Mouse (Mus musculus): ENCODE results near the gene Hamp2. TPM values are rescaled to one million over a fixed set of nuclear protein-coding genes. Genes with fewer than 3 reads are reported as not detected.

The Hamp2 gene
- polyA plus RNA-seq, 1 experiment = not detected

DNA sequence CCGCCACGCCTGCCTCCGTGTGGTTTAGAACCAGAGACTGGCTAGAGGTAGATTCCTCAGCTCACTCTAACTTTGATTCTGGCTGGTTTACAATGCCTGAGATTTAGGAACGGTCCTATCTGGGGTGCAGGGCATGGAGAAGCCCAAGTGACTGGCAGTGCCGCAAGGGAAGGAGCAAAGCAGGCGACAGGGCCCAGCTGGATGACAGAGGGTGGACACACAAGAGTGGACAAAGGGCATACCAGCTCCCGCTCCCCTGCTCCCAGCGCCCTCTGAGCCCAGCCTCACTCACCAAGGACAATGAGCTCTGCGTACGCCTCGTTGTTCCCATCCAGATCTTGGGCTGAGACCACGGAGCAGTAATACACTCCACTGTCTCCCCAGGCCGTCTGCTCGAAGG lies 41.2 kb upstream of the Hamp2 start:
- Histone ChIP-seq H3K4me1 (ENCODE audit: control insufficient read depth, insufficient read depth, low read length) (peaks cover 2% of the 10 kb centered on the region), H3K4me3 (replicated peaks; ENCODE audit: control insufficient read depth, low read depth, low read length) (no peak overlapping the region), H3K27ac (ENCODE audit: control insufficient read depth, insufficient read depth, low read depth, low read length, poor library complexity) (no peak overlapping the region)
- TF ChIP-seq CTCF (IDR thresholded peaks at IDR 0.05; ENCODE audit: control insufficient read depth, insufficient read depth, low read length) = no peak
- no peak for TF ChIP-seq POLR2A (IDR thresholded peaks at IDR 0.05; ENCODE audit: borderline replicate concordance, control insufficient read depth, low read depth, low read length)
- 85% methylated on average over 14 of the region's 14 CpGs for WGBS

DNA sequence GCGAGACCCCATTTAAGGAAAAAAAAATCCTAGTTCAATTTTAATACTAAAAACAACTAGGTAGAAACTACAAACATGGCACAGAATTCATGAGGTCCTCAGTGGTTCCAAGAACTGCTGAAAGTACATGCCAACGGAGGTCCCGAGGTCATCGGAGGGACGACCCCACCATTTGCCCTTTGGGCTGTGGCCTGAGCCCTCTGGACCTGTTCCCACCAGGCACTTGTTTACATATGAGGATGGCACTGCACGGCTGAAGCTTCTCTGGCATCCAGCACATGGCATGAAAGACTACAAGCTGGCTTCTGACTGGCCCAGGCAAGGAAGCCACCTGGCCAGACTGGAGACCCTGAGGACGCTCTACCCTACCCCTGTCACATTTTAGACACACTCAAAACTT lies 39.9 kb upstream of the Hamp2 start:
- Histone ChIP-seq H3K27ac (ENCODE audit: control insufficient read depth, insufficient read depth, low read depth, low read length, poor library complexity) (no peak overlapping the region), H3K4me1 (ENCODE audit: control insufficient read depth, insufficient read depth, low read length) (peaks cover 2% of the 10 kb centered on the region), H3K4me3 (replicated peaks; ENCODE audit: control insufficient read depth, low read depth, low read length) (no peak overlapping the region)
- WGBS = 88% methylated on average over 7 of the region's 7 CpGs
- TF ChIP-seq POLR2A (IDR thresholded peaks at IDR 0.05; ENCODE audit: borderline replicate concordance, control insufficient read depth, low read depth, low read length) (no peak), CTCF (IDR thresholded peaks at IDR 0.05; ENCODE audit: control insufficient read depth, insufficient read depth, low read length) (no peak)

DNA sequence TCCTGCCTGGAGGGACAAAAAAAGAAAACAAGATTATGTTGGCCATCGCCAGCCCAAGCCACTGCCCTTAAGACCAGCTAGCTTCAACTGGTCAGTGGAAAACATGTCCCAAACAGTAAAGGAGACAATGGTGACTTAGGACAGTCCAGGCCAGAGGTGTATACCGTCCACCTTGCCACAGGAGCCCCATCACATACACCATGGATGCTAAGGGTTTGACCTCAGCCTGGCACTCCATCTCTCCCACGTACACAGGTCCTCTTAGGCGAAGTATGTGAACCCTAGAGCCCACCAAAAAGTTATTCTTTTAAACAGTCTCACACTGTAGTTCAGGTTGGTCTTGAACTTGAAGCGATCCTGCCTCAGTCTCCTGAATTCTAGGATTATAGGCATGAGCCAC lies 38.4 kb upstream of the Hamp2 start:
- Histone ChIP-seq H3K4me3 (replicated peaks; ENCODE audit: control insufficient read depth, low read depth, low read length) (no peak overlapping the region), H3K27ac (ENCODE audit: control insufficient read depth, insufficient read depth, low read depth, low read length, poor library complexity) (no peak overlapping the region), H3K4me1 (ENCODE audit: control insufficient read depth, insufficient read depth, low read length) (peaks cover 2% of the 10 kb centered on the region)
- WGBS = 77% methylated on average over 5 of the region's 5 CpGs
- TF ChIP-seq CTCF (IDR thresholded peaks at IDR 0.05; ENCODE audit: control insufficient read depth, insufficient read depth, low read length) = no peak
- TF ChIP-seq POLR2A (IDR thresholded peaks at IDR 0.05; ENCODE audit: borderline replicate concordance, control insufficient read depth, low read depth, low read length) = no peak

DNA sequence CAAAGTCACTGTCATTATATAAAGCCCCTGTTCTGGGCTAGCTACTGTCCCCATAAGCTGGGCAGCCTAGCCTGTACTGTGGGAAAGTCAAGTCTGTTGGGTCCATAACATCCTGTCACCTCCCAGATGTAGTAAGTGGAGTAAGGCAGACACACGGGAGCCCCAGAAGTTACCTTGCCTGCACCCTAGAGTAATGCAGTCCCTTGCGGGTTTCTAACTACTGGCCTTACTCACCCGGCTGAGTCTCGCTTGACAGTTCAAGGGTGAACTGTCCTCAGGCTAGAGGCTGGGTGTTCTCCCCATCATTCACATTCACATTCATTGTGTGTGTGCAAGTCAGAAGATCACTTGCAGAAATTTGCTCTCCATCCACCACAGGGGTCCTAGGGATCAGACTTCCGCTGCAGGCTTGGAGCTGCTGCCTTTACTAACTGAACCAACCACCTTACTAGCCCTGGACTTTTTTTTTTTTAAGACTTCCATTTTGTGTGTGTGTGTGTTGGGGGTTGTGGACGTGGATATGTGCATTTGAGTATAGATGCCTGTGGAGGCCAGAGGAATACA lies 35.4 kb upstream of the Hamp2 start:
- TF ChIP-seq CTCF (IDR thresholded peaks at IDR 0.05; ENCODE audit: control insufficient read depth, insufficient read depth, low read length) (no peak), POLR2A (IDR thresholded peaks at IDR 0.05; ENCODE audit: borderline replicate concordance, control insufficient read depth, low read depth, low read length) (no peak)
- 85% methylated on average over 6 of the region's 6 CpGs for WGBS
- no peak overlapping the region for H3K4me3 ChIP-seq (replicated peaks; ENCODE audit: control insufficient read depth, low read depth, low read length)
- no peaks in the 10 kb centered on the region; the same call in 1 of the 2 replicates for H3K4me1 ChIP-seq (ENCODE audit: control insufficient read depth, insufficient read depth, low read length)
- H3K27ac ChIP-seq (ENCODE audit: control insufficient read depth, insufficient read depth, low read depth, low read length, poor library complexity) = no peak overlapping the region

DNA sequence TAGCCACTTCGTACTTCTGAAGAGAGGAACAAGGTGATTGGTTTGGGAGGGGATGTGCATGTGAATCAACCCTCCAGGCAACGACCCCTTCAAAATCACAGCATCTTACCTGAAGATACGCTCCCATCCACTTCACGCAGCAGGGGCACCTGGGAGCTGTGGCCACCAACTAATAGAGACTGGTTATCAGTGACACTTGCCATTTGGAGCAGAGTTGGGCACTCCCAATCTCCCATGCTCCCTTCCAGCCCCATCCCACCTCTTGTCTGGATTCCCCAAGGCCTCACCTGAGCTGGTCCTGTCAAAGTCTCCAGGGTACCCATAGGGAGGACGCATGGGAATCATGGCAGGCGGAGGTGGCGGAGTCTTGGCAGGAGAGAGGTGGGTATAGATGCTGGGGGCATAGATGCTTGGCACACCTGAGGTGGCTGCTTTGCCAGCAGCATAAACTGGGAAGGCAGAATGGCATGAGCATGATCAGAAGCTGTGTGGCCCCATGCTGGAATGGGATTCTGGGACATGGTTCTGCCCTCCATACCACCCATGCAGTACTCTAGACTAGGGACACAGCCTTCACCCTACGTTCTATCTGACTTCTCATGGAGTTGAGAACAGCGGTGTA lies 34.5 kb upstream of the Hamp2 start:
- no peak overlapping the region for H3K27ac ChIP-seq (ENCODE audit: control insufficient read depth, insufficient read depth, low read depth, low read length, poor library complexity)
- peaks cover 1% of the 10 kb centered on the region; the same call in 1 of the 2 replicates for H3K4me1 ChIP-seq (ENCODE audit: control insufficient read depth, insufficient read depth, low read length)
- TF ChIP-seq CTCF (IDR thresholded peaks at IDR 0.05; ENCODE audit: control insufficient read depth, insufficient read depth, low read length) (no peak), POLR2A (IDR thresholded peaks at IDR 0.05; ENCODE audit: borderline replicate concordance, control insufficient read depth, low read depth, low read length) (no peak)
- 88% methylated on average over 9 of the region's 9 CpGs for WGBS
- H3K4me3 ChIP-seq (replicated peaks; ENCODE audit: control insufficient read depth, low read depth, low read length) = no peak overlapping the region

DNA sequence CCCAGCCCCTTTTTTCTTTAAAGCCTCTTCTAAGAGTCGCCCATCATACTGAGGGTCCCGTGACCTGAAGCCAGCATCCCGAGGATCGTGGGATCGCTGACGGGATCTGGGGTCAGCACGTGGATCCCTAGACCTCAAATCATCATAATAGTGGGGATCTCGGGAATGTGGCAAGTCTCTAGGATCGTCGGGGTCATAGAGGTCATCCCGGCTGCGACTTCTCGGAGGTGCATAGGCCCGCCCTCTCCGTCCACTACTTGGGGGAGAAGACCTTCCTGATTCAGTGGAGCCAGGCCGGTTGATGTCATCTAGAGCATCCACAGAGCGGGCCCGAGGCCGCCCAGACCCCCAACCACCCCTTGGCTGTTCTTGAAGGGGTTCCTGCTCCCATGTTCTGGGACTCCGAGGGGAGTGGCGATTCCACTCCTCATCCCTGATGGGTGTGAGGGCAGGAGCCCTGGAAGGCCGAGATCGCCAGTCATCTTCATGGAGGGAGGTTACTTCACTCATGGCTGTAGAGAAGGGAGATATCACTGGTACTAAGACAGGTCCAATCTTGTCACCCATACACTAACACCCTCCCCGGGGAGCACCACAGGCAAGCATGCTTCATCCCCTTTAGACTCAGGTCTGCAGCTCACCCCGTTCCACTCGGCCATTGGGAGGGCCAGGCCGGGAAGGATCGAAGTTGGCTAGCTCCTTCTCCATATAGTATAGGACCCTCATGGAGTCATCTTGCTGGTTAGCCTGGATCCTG lies 33.8 kb upstream of the Hamp2 start:
- Histone ChIP-seq H3K27ac (ENCODE audit: control insufficient read depth, insufficient read depth, low read depth, low read length, poor library complexity) (no peak overlapping the region), H3K4me1 (ENCODE audit: control insufficient read depth, insufficient read depth, low read length) (peaks cover 3% of the 10 kb centered on the region; the same call in 1 of the 2 replicates), H3K4me3 (replicated peaks; ENCODE audit: control insufficient read depth, low read depth, low read length) (no peak overlapping the region)
- WGBS = 86% methylated on average over 28 of the region's 28 CpGs
- no peak for TF ChIP-seq POLR2A (IDR thresholded peaks at IDR 0.05; ENCODE audit: borderline replicate concordance, control insufficient read depth, low read depth, low read length)
- TF ChIP-seq CTCF (IDR thresholded peaks at IDR 0.05; ENCODE audit: control insufficient read depth, insufficient read depth, low read length) = no peak

DNA sequence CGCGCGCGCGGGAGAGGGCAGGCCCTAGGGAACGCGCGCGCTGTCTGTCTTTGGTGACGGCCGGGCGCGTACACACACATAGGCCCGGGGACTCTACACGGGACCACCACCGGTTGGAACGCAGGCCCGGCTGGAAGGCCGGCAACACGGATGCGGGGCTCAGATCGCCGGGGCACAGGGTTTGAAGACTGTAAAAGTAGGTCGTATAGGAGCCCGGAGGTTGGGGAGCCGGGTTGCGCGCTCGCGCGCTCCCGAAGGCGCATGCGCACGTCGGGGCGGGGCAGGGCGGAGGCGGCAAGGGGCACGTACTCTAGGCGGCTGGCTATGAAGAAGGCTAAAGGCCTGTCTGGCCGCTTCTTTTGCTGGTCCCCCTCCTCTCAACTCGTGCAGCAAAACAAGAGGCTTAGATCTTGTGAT lies 32.9 kb upstream of the Hamp2 start:
- TF ChIP-seq POLR2A (IDR thresholded peaks at IDR 0.05; ENCODE audit: borderline replicate concordance, control insufficient read depth, low read depth, low read length) = peak; percentile 77; the same call in 1 of the 2 replicates
- no peak for TF ChIP-seq CTCF (IDR thresholded peaks at IDR 0.05; ENCODE audit: control insufficient read depth, insufficient read depth, low read length)
- under 1% methylated on average over 43 of the region's 43 CpGs for WGBS
- Histone ChIP-seq H3K4me3 (replicated peaks; ENCODE audit: control insufficient read depth, low read depth, low read length) (peak overlapping the region; percentile 97), H3K27ac (ENCODE audit: control insufficient read depth, insufficient read depth, low read depth, low read length, poor library complexity) (peak overlapping the region; percentile 99), H3K4me1 (ENCODE audit: control insufficient read depth, insufficient read depth, low read length) (peaks cover 3% of the 10 kb centered on the region; the same call in 1 of the 2 replicates)

DNA sequence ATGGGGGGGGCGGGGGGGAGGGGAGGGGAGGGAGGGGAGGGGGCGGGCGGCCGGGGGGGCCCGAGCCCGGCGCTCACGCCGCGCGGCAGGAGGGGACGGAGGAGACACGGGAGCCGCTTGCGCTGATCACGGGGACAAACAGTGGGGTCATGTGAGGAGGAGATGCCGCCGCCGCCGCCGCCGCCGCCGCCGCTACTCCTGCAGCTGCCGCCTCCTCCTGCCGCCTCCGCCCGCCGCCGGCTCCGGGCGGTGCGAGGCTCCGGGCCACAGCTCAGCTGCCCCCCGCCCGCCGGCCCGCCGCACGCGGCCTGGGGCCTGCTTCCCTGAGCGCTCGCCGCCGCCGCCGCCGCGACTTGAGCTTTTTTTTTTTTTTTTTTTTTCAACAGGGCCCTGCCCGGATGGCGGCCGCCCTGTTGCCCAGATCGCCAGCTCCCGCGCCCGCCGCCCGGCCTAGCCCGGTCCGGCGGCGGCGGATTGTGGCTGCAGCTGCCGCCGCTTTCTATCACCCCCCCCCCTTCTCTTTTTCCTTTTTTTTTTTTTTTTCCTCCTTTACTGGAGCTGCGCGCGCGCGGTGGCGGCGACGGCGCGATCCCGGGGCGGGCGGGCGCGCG lies 32.4 kb upstream of the Hamp2 start, which contains the start of gene Usf2:
Gene Usf2 (minus strand): TSS at position 48 of the 611 bp plus-strand sequence.
- under 1% methylated on average over 67 of the region's 82 CpGs for WGBS
- TF ChIP-seq POLR2A (IDR thresholded peaks at IDR 0.05; ENCODE audit: borderline replicate concordance, control insufficient read depth, low read depth, low read length) (no peak), CTCF (IDR thresholded peaks at IDR 0.05; ENCODE audit: control insufficient read depth, insufficient read depth, low read length) (no peak)
- Histone ChIP-seq H3K27ac (ENCODE audit: control insufficient read depth, insufficient read depth, low read depth, low read length, poor library complexity) (peak within 1 kb of the TSS; percentile 99), H3K4me3 (replicated peaks; ENCODE audit: control insufficient read depth, low read depth, low read length) (peak within 1 kb of the TSS; percentile 97), H3K4me1 (ENCODE audit: control insufficient read depth, insufficient read depth, low read length) (peaks cover 3% of the 10 kb centered on the region; the same call in 1 of the 2 replicates)

All from bone marrow, adult 2 months (tissue).